In genomic region chr12:28792613-28793012, GRCm38 (mm10) we compare ENCODE assay signal across 12 mouse cellular contexts.
"Had no signal": no experiment of that assay in that cellular context is flagged by ENCODE, and none has a peak within 500 bp of the region (broad histone marks: within the 10 kb centered on the region; RNA-seq: fewer than 3 reads in every experiment).

No protein-coding gene starts in this region.

- H3K9me3 ChIP-seq: limb, embryonic 10.5 days; liver, embryonic 12.5 days; midbrain, embryonic 12.5 days; stomach, embryonic 15.5 days had no signal

- H3K4me3 ChIP-seq: left cerebral cortex, adult 2 months; limb, embryonic 10.5 days; liver, embryonic 12.5 days; midbrain, embryonic 12.5 days; stomach, embryonic 15.5 days had no signal

- H3K4me1 ChIP-seq: liver, embryonic 12.5 days; stomach, embryonic 15.5 days had no signal

- DNase-seq: kidney, adult 8-10 months; kidney, postnatal 25 days; lung, embryonic 14.5 days; lung, postnatal 10 days; lung, postnatal 4 days; right cerebral cortex, postnatal 14 days; thymus, postnatal 36 days had no signal

- H3K4me2 ChIP-seq: liver, embryonic 12.5 days; lung, embryonic 14.5 days; midbrain, embryonic 12.5 days; stomach, embryonic 15.5 days had no signal

- H3K27ac ChIP-seq: liver, embryonic 12.5 days; midbrain, embryonic 12.5 days; stomach, embryonic 15.5 days had no signal

- ATAC-seq: liver, embryonic 12.5 days had no signal

- H3K27me3 ChIP-seq: liver, embryonic 12.5 days; stomach, embryonic 15.5 days had no signal

- H3K36me3 ChIP-seq: liver, embryonic 12.5 days; midbrain, embryonic 12.5 days; stomach, embryonic 15.5 days had no signal

- H3K9ac ChIP-seq: liver, embryonic 12.5 days; lung, embryonic 14.5 days; midbrain, embryonic 12.5 days; stomach, embryonic 15.5 days had no signal
